Mouse (Mus musculus) adrenal gland, postnatal 14 days (tissue): ENCODE data around the gene Matn3. TPM values are rescaled to one million over a fixed set of nuclear protein-coding genes. Genes with fewer than 3 reads are reported as not detected.

Experiments used
- total RNA-seq: library from RNA; stranded (reverse); gene quantifications from 2 replicates; pipeline ENCODE4 v1.2.3, GENCODE M21; 2021

Matn3 gene
- total RNA-seq, 1 experiment from 2014 or later = not detected

Other genes with a start within 250 kb of the Matn3 start
- 14.9 and 29.0 TPM in 2 replicates for gene Sdc1, start 176.6 kb upstream of the Matn3 start, total RNA-seq
- gene Laptm4a, start 26.3 kb upstream of the Matn3 start, total RNA-seq = 378 and 379 TPM in 2 replicates
- gene Wdr35, start 26.0 kb downstream of the Matn3 start, total RNA-seq = 12.6 and 14.4 TPM in 2 replicates
- gene Ttc32, start 82.1 kb downstream of the Matn3 start, total RNA-seq = 14.5 and 15.6 TPM in 2 replicates